Comparison of ENCODE assay signal across 16 mouse cellular contexts in the genomic region with DNA sequence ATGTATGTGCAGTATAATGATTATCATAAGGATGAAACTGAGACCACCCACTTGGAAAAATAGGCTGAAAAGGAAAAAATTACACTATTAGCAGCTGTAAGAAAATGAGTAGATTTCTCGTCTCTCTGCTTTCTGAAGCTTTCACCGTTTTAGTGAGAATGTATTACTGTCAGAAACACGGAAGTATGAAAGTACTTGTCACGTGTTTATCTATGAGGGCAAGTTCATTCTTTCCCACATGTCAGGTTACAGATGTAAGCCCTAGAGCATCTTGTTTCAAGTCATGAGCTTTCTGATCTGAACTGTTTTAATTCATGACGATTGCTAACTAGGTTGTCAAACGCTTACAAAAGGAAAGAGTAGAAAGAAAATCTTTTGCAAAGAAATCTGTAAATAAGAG.
"Had no signal": no experiment of that assay in that cellular context is flagged by ENCODE, and none has a peak within 500 bp of the region (broad histone marks: within the 10 kb centered on the region; RNA-seq: fewer than 3 reads in every experiment).

No protein-coding gene starts in this region.

- H3K9me3 ChIP-seq: limb, embryonic 12.5 days; liver, embryonic 13.5 days; lung, embryonic 15.5 days; neural tube, embryonic 13.5 days had no signal

- ATAC-seq: liver, postnatal 0 days had no signal

- H3K9ac ChIP-seq: limb, embryonic 12.5 days; liver, embryonic 13.5 days; liver, postnatal 0 days; lung, embryonic 15.5 days; neural tube, embryonic 13.5 days had no signal

- H3K27ac ChIP-seq: kidney, postnatal 0 days; layer of hippocampus, adult 2 months; limb, embryonic 12.5 days; liver, embryonic 13.5 days; lung, embryonic 15.5 days; macrophage had no signal

- DNase-seq: kidney, adult 9 months; kidney, postnatal 36 days; liver; liver, embryonic 13.5 days; liver, postnatal 0 days; lung, postnatal 14 days; right cerebral cortex, adult 18-20 months; right cerebral cortex, postnatal 25 days; thymus, postnatal 4 days had no signal

- H3K36me3 ChIP-seq: limb, embryonic 12.5 days; liver, embryonic 13.5 days; lung, embryonic 15.5 days; neural tube, embryonic 13.5 days had no signal

- H3K27me3 ChIP-seq: limb, embryonic 12.5 days; liver, embryonic 13.5 days; lung, embryonic 15.5 days; megakaryocyte, embryonic 14.5 days; neural tube, embryonic 13.5 days had no signal

- H3K4me2 ChIP-seq: limb, embryonic 12.5 days; liver, embryonic 13.5 days; lung, embryonic 15.5 days; neural tube, embryonic 13.5 days had no signal

- H3K4me3 ChIP-seq: layer of hippocampus, adult 2 months; limb, embryonic 12.5 days; liver, embryonic 13.5 days; lung, embryonic 15.5 days; megakaryocyte, embryonic 14.5 days; neural tube, embryonic 13.5 days had no signal
